Comparison of ENCODE assay signal across 26 mouse cellular contexts in genomic region chr10:21146263-21146662, GRCm38 (mm10).
"Had no signal": no experiment of that assay in that cellular context is flagged by ENCODE, and none has a peak within 500 bp of the region (broad histone marks: within the 10 kb centered on the region; RNA-seq: fewer than 3 reads in every experiment).

No protein-coding gene starts in this region.

- H3K9me3 ChIP-seq: limb, embryonic 12.5 days; limb, embryonic 15.5 days; liver, embryonic 12.5 days; liver, embryonic 15.5 days; megakaryocyte, embryonic 14.5 days; midbrain, embryonic 15.5 days; neural tube, embryonic 12.5 days; neural tube, embryonic 15.5 days; stomach, embryonic 15.5 days had no signal

- H3K27ac ChIP-seq: kidney, postnatal 0 days; layer of hippocampus, adult 2 months; left cerebral cortex, adult 2 months; limb, embryonic 12.5 days; limb, embryonic 15.5 days; liver, embryonic 12.5 days; liver, embryonic 15.5 days; neural tube, embryonic 12.5 days; stomach, embryonic 15.5 days had no signal

- ATAC-seq: intestine, postnatal 0 days; liver, embryonic 12.5 days had no signal

- H3K4me3 ChIP-seq: layer of hippocampus, adult 2 months; left cerebral cortex, adult 2 months; limb, embryonic 12.5 days; limb, embryonic 15.5 days; liver, embryonic 12.5 days; liver, embryonic 15.5 days; megakaryocyte, embryonic 14.5 days; neural tube, embryonic 12.5 days; neural tube, embryonic 15.5 days; stomach, embryonic 15.5 days had no signal

- H3K36me3 ChIP-seq: limb, embryonic 15.5 days; midbrain, embryonic 15.5 days; neural tube, embryonic 15.5 days; stomach, embryonic 15.5 days had no signal

- DNase-seq: kidney, adult 2 months; kidney, postnatal 25 days; layer of hippocampus, adult 9-11 months; layer of hippocampus, postnatal 36 days; left cerebral cortex, postnatal 4 days; lung, adult 2 months; lung, postnatal 14 days; lung, postnatal 4 days; retina, postnatal 1 day; right cerebral cortex, postnatal 25 days; spleen, adult 18-20 months; thymus, postnatal 36 days had no signal

- H3K4me2 ChIP-seq: limb, embryonic 12.5 days; limb, embryonic 15.5 days; liver, embryonic 12.5 days; liver, embryonic 15.5 days; midbrain, embryonic 11.5 days; neural tube, embryonic 12.5 days; stomach, embryonic 15.5 days had no signal

- H3K9ac ChIP-seq: limb, embryonic 12.5 days; limb, embryonic 15.5 days; liver, embryonic 12.5 days; liver, embryonic 15.5 days; midbrain, embryonic 15.5 days; neural tube, embryonic 12.5 days; neural tube, embryonic 15.5 days; stomach, embryonic 15.5 days had no signal

- H3K27me3 ChIP-seq: limb, embryonic 12.5 days; limb, embryonic 15.5 days; liver, embryonic 12.5 days; liver, embryonic 15.5 days; megakaryocyte, embryonic 14.5 days; midbrain, embryonic 15.5 days; neural tube, embryonic 12.5 days; neural tube, embryonic 15.5 days; stomach, embryonic 15.5 days had no signal
